In the genomic region with DNA sequence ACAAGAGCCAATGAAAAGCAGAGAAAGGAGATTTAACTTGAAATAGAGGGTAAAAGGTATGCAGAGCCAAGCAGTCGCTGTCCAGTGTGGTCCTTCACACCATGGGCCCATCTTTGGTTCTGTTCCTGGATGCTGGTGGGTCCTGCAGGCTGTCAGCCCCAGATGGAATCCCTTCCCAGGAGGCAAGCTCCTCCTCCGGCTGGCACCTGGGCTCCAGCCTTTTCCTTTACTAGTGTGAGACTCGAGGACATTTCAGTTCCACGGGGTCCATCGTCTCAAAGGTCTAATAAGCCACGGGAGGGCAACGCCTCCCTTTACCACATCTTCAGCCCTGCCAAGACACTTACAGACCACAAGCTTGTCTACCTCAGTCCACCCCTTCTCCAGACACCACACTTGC, we compare ENCODE assay signal across 20 mouse cellular contexts.
DNase-seq lines count a peak whose midpoint lies in the region; ATAC-seq and TF ChIP-seq lines count a peak whose summit lies in the region.
"Had no signal": no experiment of that assay in that cellular context is flagged by ENCODE, and none has a peak within 500 bp of the region (broad histone marks: within the 10 kb centered on the region; RNA-seq: fewer than 3 reads in every experiment).

No protein-coding gene starts in this region.

- no peak for TF ChIP-seq POLR2A in cerebellum, adult 2 months (IDR thresholded peaks at IDR 0.05; ENCODE audit: borderline replicate concordance, insufficient read depth, low read length)

- TF ChIP-seq CTCF in cerebellum, adult 2 months (IDR thresholded peaks at IDR 0.05; ENCODE audit: borderline replicate concordance, insufficient read depth, low read depth, low read length), result no peak

- DNase-seq in cerebellum, adult 2 months, result peak; percentile 62 to 65
- DNase-seq in cerebellum, adult 8-10 months, result no peak
- peak; percentile 76 for DNase-seq in cerebellum, adult 9-11 months
- no peak for DNase-seq in heart, embryonic 10.5 days (ENCODE audit: low spot score)
- DNase-seq in heart, postnatal 36 days, result no peak
- peak; percentile 40 to 54 for DNase-seq in cerebellum, postnatal 36 days
- no peak for DNase-seq in right cerebral cortex, postnatal 25 days
- DNase-seq: adrenal gland, adult 2 months; adrenal gland, postnatal 10 days; adrenal gland, postnatal 25 days; embryo, embryonic 11 days; gastrocnemius, adult 2 months had no signal

- H3K27me3 ChIP-seq in cerebellum, adult 2 months (ENCODE audit: control insufficient read depth, insufficient read depth, low read length), result no peaks in the 10 kb centered on the region
- H3K27me3 ChIP-seq in heart, embryonic 10.5 days (ENCODE audit: insufficient read depth, poor library complexity, severe bottlenecking), result no peaks in the 10 kb centered on the region
- H3K27me3 ChIP-seq: embryonic facial prominence, embryonic 13.5 days; embryonic facial prominence, embryonic 15.5 days; forebrain, embryonic 12.5 days had no signal

- H3K36me3 ChIP-seq in heart, embryonic 10.5 days, result peaks cover 21% of the 10 kb centered on the region
- H3K36me3 ChIP-seq: embryonic facial prominence, embryonic 13.5 days; embryonic facial prominence, embryonic 15.5 days; forebrain, embryonic 10.5 days; forebrain, embryonic 12.5 days had no signal

- ATAC-seq in cerebellum, adult (ENCODE audit: insufficient number of reproducible peaks, low FRiP score, low TSS enrichment), result no peak
- ATAC-seq: forebrain, embryonic 14.5 days; forebrain, embryonic 16.5 days had no signal

- 23% methylated on average over 7 of the region's 7 CpGs for WGBS in cerebellum, adult 2 months
- 74% methylated on average over 7 of the region's 7 CpGs for WGBS in heart, embryonic 10.5 days

- intact Hi-C loops in heart, postnatal 36 days (cut with DNase I), result no loop called here

- H3K4me3 ChIP-seq in cerebellum, adult 2 months (replicated peaks; ENCODE audit: insufficient read depth, low read depth, low read length), result no peak overlapping the region
- no peak overlapping the region for H3K4me3 ChIP-seq in heart, embryonic 10.5 days
- H3K4me3 ChIP-seq: embryonic facial prominence, embryonic 13.5 days; embryonic facial prominence, embryonic 15.5 days; erythroblast, embryonic 14.5 days; forebrain, embryonic 10.5 days; forebrain, embryonic 12.5 days; gastrocnemius, adult 2 months had no signal

- peak overlapping the region; percentile 87 for H3K27ac ChIP-seq in cerebellum, adult 2 months (ENCODE audit: insufficient read depth, low read length)
- 0 out of 2 replicates have a peak overlapping the region, but pooled peaks have one; percentile 4 for H3K27ac ChIP-seq in heart, embryonic 10.5 days
- H3K27ac ChIP-seq: embryonic facial prominence, embryonic 13.5 days; embryonic facial prominence, embryonic 15.5 days; forebrain, embryonic 10.5 days; forebrain, embryonic 12.5 days; gastrocnemius, adult 2 months had no signal

- no peaks in the 10 kb centered on the region for H3K9me3 ChIP-seq in heart, embryonic 10.5 days
- H3K9me3 ChIP-seq: embryonic facial prominence, embryonic 13.5 days; embryonic facial prominence, embryonic 15.5 days; forebrain, embryonic 10.5 days; forebrain, embryonic 12.5 days had no signal

- H3K4me1 ChIP-seq in cerebellum, adult 2 months (ENCODE audit: control insufficient read depth, insufficient read depth, low read length), result peaks cover 64% of the 10 kb centered on the region
- peaks cover 57% of the 10 kb centered on the region for H3K4me1 ChIP-seq in heart, embryonic 10.5 days
- H3K4me1 ChIP-seq: embryonic facial prominence, embryonic 15.5 days; forebrain, embryonic 12.5 days had no signal

Comparison
In these comparisons a context has a peak if more than half of its experiments do, and no peak if none do; other contexts are left out.
1. DNase-seq: peak in cerebellum, adult 2 months (2 of 2), cerebellum, adult 9-11 months (single experiment) and cerebellum, postnatal 36 days (2 of 2); none in cerebellum, adult 8-10 months (single experiment), heart, embryonic 10.5 days (single experiment), heart, postnatal 36 days (0 of 2) and right cerebral cortex, postnatal 25 days (single experiment).